Mouse (Mus musculus): ENCODE measurements around the gene Ppara. TPM values are rescaled to one million over a fixed set of nuclear protein-coding genes. Genes with fewer than 3 reads are reported as not detected.

The Ppara gene
- polyA plus RNA-seq, 1 experiment from 2014 or later = 12.2 TPM

DNA sequence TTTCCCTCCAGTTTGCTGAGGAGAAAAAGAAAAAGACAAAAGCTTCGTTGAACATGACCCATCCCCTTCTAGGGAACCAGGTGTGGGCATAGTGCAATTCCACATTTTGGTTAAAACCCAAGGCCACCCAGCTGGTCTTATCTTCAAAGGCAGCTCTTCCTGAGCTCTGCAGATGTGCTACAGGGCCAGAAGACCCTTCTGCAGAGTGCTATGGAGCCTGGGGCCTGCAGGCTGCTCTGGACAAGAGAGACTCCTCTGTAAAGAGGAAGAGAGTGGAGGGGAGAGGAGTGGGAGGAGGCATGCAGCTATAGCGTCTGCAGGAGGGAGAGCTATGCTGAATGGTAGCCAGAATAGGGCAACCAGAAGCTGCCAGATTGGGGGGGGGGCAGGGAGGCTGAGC lies 4.8 kb upstream of the Ppara start:
- ATAC-seq (ENCODE audit: insufficient read depth, low FRiP score) = no peak
- no peaks in the 10 kb centered on the region for H3K9me3 ChIP-seq (replicated peaks; ENCODE audit: control insufficient read depth, low read length)
- no peaks in the 10 kb centered on the region for H3K36me3 ChIP-seq (ENCODE audit: control insufficient read depth, insufficient read depth, low read length)
- peak overlapping the region; percentile 47; the same call in 1 of the 2 replicates for H3K27ac ChIP-seq (ENCODE audit: low read length)
- H3K4me1 ChIP-seq (ENCODE audit: control insufficient read depth, insufficient read depth, low read length) = peaks cover 4% of the 10 kb centered on the region
- H3K4me2 ChIP-seq (ENCODE audit: low read depth, low read length) = no peak overlapping the region
- no peak overlapping the region for H3K9ac ChIP-seq (ENCODE audit: low read length)
- H3K4me3 ChIP-seq (replicated peaks; ENCODE audit: low read length) = no peak overlapping the region
- WGBS = 39% methylated on average over 2 of the region's 2 CpGs
- H3K27me3 ChIP-seq (ENCODE audit: control insufficient read depth, insufficient read depth, low read length) = peaks cover 12% of the 10 kb centered on the region

DNA sequence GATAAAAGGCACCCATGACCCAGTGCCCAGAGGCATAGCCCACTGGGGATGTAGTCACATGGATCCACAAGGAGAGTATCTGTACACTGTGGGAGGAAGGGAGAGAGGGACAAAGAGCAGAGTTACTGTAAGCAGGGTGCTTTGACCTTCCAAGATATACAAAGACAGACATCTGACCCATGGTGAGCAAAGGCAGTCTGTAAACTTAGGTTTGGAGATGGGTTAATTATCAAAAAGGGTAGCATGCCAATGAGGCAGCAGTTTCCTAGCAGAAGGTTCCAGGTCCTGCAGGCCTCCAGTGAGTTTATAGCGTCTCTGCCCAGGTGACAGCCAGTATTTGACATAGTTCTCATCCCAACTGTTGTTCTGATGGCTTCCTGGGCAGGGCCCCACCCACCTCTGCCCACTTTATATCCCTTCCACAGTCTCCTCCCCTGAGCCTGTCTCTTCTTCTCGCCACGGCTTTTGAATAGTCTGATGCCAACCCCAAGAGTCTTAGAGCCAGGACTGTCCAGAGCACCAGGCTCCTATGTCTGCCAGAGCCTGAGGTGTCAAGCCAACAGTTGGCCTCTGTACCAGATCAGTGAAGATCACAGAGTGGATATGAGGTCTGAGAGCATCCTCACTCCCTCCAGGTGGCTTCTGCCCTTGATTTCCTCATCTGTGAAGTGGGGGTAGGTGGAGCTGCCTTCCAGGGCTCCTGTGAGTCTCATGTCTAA lies 2.7 kb upstream of the Ppara start:
- WGBS = 79% methylated on average over 3 of the region's 3 CpGs
- H3K9ac ChIP-seq (ENCODE audit: low read length) = no peak overlapping the region

GRCm38 (mm10) chr15:85732604-85732968 lies 2.2 kb upstream of the Ppara start:
- no peaks in the 10 kb centered on the region for H3K9me3 ChIP-seq (replicated peaks; ENCODE audit: control insufficient read depth, low read length)
- no peak overlapping the region for H3K27ac ChIP-seq (ENCODE audit: low read length)
- peaks cover 4% of the 10 kb centered on the region for H3K4me1 ChIP-seq (ENCODE audit: control insufficient read depth, insufficient read depth, low read length)
- no peak for ATAC-seq (ENCODE audit: insufficient read depth, low FRiP score)
- H3K4me2 ChIP-seq (ENCODE audit: low read depth, low read length) = no peak overlapping the region
- H3K36me3 ChIP-seq (ENCODE audit: control insufficient read depth, insufficient read depth, low read length) = no peaks in the 10 kb centered on the region
- no peak overlapping the region for H3K9ac ChIP-seq (ENCODE audit: low read length)
- H3K27me3 ChIP-seq (ENCODE audit: control insufficient read depth, insufficient read depth, low read length) = peaks cover 12% of the 10 kb centered on the region
- WGBS = 67% methylated on average over 5 of the region's 5 CpGs
- no peak overlapping the region for H3K4me3 ChIP-seq (replicated peaks; ENCODE audit: low read length)

More for the DNA sequence above, 2.7 kb upstream of the Ppara start:
- Histone ChIP-seq H3K4me2 (ENCODE audit: low read depth, low read length) (no peak overlapping the region), H3K27ac (ENCODE audit: low read length) (no peak overlapping the region), H3K4me3 (replicated peaks; ENCODE audit: low read length) (no peak overlapping the region), H3K4me1 (ENCODE audit: control insufficient read depth, insufficient read depth, low read length) (peaks cover 4% of the 10 kb centered on the region), H3K9me3 (replicated peaks; ENCODE audit: control insufficient read depth, low read length) (no peaks in the 10 kb centered on the region), H3K36me3 (ENCODE audit: control insufficient read depth, insufficient read depth, low read length) (no peaks in the 10 kb centered on the region), H3K27me3 (ENCODE audit: control insufficient read depth, insufficient read depth, low read length) (peaks cover 12% of the 10 kb centered on the region)
- ATAC-seq (ENCODE audit: insufficient read depth, low FRiP score) = no peak

DNA sequence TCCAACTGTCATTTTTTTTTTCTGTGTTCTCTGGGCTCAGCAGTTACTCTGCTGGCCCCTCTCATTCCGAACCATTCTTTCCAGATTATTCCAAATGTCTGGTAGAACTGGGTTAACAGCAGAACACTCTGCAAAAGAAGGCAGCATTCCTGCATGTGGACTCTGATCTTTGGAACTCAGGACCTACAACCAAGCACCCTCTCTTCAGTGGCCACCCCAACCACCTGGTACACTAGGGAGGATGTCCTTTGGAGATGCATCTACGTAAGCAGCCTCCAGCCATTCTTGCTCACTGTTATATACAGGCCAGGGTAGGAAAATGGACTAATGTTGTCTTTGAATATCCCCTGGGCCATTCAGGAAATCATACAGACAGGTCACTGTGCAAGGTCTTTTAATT lies 1.1 kb upstream of the Ppara start:
- WGBS = 82% methylated on average over 2 of the region's 2 CpGs
- no peaks in the 10 kb centered on the region for H3K9me3 ChIP-seq (replicated peaks; ENCODE audit: control insufficient read depth, low read length)
- H3K27ac ChIP-seq (ENCODE audit: low read length) = no peak overlapping the region
- no peak for ATAC-seq (ENCODE audit: insufficient read depth, low FRiP score)
- no peak overlapping the region for H3K9ac ChIP-seq (ENCODE audit: low read length)
- H3K4me3 ChIP-seq (replicated peaks; ENCODE audit: low read length) = no peak overlapping the region
- no peak overlapping the region for H3K4me2 ChIP-seq (ENCODE audit: low read depth, low read length)
- H3K36me3 ChIP-seq (ENCODE audit: control insufficient read depth, insufficient read depth, low read length) = no peaks in the 10 kb centered on the region
- peaks cover 4% of the 10 kb centered on the region for H3K4me1 ChIP-seq (ENCODE audit: control insufficient read depth, insufficient read depth, low read length)
- peaks cover 12% of the 10 kb centered on the region for H3K27me3 ChIP-seq (ENCODE audit: control insufficient read depth, insufficient read depth, low read length)

DNA sequence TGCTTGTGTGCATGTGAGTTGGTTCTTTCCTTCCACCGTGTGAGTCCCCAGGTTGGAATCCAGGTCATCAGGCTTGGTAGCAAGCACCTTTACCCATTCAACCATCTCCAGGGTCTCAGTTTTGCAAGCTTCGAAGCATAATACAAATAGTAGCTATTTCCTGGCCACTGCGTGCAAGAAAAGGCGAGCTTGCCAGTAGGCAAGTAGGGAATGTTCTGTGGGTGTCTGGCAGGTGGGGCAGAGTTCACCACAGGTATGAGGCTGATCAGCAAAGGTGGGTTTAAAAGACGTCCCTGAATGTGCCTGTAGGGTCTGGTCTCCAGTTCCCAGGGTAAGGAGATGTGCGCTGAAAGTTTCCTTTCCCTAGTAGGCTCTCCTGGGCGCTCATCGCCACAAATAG lies 635 bp upstream of the Ppara start:
- Histone ChIP-seq H3K4me3 (replicated peaks; ENCODE audit: low read length) (peak overlapping the region; percentile 73), H3K27ac (ENCODE audit: low read length) (0 out of 2 replicates have a peak overlapping the region, but pooled peaks have one; percentile 56), H3K9ac (ENCODE audit: low read length) (peak overlapping the region; percentile 81), H3K4me1 (ENCODE audit: control insufficient read depth, insufficient read depth, low read length) (peaks cover 4% of the 10 kb centered on the region; the same call in 1 of the 2 replicates), H3K27me3 (ENCODE audit: control insufficient read depth, insufficient read depth, low read length) (peaks cover 12% of the 10 kb centered on the region), H3K9me3 (replicated peaks; ENCODE audit: control insufficient read depth, low read length) (no peaks in the 10 kb centered on the region), H3K4me2 (ENCODE audit: low read depth, low read length) (peak overlapping the region; percentile 86), H3K36me3 (ENCODE audit: control insufficient read depth, insufficient read depth, low read length) (no peaks in the 10 kb centered on the region)
- no peak for ATAC-seq (ENCODE audit: insufficient read depth, low FRiP score)
- 39% methylated on average over 8 of the region's 8 CpGs for WGBS

- H3K9me3 ChIP-seq (replicated peaks; ENCODE audit: control insufficient read depth, low read length) = no peaks in the 10 kb centered on the region
- H3K36me3 ChIP-seq (ENCODE audit: control insufficient read depth, insufficient read depth, low read length) = no peaks in the 10 kb centered on the region
- H3K27ac ChIP-seq (ENCODE audit: low read length) = peak overlapping the region; percentile 56
- H3K9ac ChIP-seq (ENCODE audit: low read length) = peak overlapping the region; percentile 81
- under 1% methylated on average over 69 of the region's 78 CpGs for WGBS
- H3K4me3 ChIP-seq (replicated peaks; ENCODE audit: low read length) = peak overlapping the region; percentile 73
- peak; percentile 96 for ATAC-seq (ENCODE audit: insufficient read depth, low FRiP score)
- H3K4me1 ChIP-seq (ENCODE audit: control insufficient read depth, insufficient read depth, low read length) = peaks cover 4% of the 10 kb centered on the region; the same call in 1 of the 2 replicates
- peak overlapping the region; percentile 86 for H3K4me2 ChIP-seq (ENCODE audit: low read depth, low read length)
- peaks cover 12% of the 10 kb centered on the region for H3K27me3 ChIP-seq (ENCODE audit: control insufficient read depth, insufficient read depth, low read length)
Measured at GRCm38 (mm10) chr15:85735063-85735835, 466 bp downstream of the Ppara start.

GRCm38 (mm10) chr15:85735836-85736190 lies 1.0 kb downstream of the Ppara start:
- ATAC-seq (ENCODE audit: insufficient read depth, low FRiP score) = no peak
- Histone ChIP-seq H3K9me3 (replicated peaks; ENCODE audit: control insufficient read depth, low read length) (no peaks in the 10 kb centered on the region), H3K9ac (ENCODE audit: low read length) (peak overlapping the region; percentile 81), H3K27me3 (ENCODE audit: control insufficient read depth, insufficient read depth, low read length) (peaks cover 12% of the 10 kb centered on the region), H3K4me3 (replicated peaks; ENCODE audit: low read length) (peak overlapping the region; percentile 73), H3K4me2 (ENCODE audit: low read depth, low read length) (peak overlapping the region; percentile 86), H3K27ac (ENCODE audit: low read length) (peak overlapping the region; percentile 53), H3K4me1 (ENCODE audit: control insufficient read depth, insufficient read depth, low read length) (peaks cover 4% of the 10 kb centered on the region; the same call in 1 of the 2 replicates), H3K36me3 (ENCODE audit: control insufficient read depth, insufficient read depth, low read length) (no peaks in the 10 kb centered on the region)
- WGBS = under 1% methylated on average over 25 of the region's 25 CpGs

DNA sequence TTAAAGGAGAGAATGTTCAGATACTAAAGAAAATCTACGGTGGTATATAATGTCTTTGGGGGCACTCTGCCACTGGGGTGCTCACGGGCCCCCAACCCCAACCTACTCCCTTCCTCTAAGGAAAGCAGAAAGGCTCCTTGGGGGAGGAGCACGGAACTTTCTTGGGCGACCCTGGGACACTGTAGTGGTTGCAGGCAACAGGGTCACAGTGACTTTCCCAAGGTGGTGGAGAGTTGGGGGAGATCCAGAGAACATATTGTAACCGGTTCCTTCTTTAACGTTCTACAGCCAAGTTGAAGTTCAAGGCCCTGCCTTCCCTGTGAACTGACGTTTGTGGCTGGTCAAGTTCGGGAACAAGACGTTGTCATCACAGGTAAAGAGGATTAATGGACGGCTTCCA lies 1.7 kb downstream of the Ppara start:
- H3K27ac ChIP-seq (ENCODE audit: low read length) = no peak overlapping the region
- H3K36me3 ChIP-seq (ENCODE audit: control insufficient read depth, insufficient read depth, low read length) = no peaks in the 10 kb centered on the region
- H3K9me3 ChIP-seq (replicated peaks; ENCODE audit: control insufficient read depth, low read length) = no peaks in the 10 kb centered on the region
- H3K4me3 ChIP-seq (replicated peaks; ENCODE audit: low read length) = peak overlapping the region; percentile 73
- H3K9ac ChIP-seq (ENCODE audit: low read length) = peak overlapping the region; percentile 18; the same call in 1 of the 2 replicates
- peaks cover 12% of the 10 kb centered on the region for H3K27me3 ChIP-seq (ENCODE audit: control insufficient read depth, insufficient read depth, low read length)
- no peak for ATAC-seq (ENCODE audit: insufficient read depth, low FRiP score)
- H3K4me1 ChIP-seq (ENCODE audit: control insufficient read depth, insufficient read depth, low read length) = peaks cover 4% of the 10 kb centered on the region; the same call in 1 of the 2 replicates
- WGBS = 51% methylated on average over 10 of the region's 10 CpGs
- peak overlapping the region; percentile 86 for H3K4me2 ChIP-seq (ENCODE audit: low read depth, low read length)

DNA sequence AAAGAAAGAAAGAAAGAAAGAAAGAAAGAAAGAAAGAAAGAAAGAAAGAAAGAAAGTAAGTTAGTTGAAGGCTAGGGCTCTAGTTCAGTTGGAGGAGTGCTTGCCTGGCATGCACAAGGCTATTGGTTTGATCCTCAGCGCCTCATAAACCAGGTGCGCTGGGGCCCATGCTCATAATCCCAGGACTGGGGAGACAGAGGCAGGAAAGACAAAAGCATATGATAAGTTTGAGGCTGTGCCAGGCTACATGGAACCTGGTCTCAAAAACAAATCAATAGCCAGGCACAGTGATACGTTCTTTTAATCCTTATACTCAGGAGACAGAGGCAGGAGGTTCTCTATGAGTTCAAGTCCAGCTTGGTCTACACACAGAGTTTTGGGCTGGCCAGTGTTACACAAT lies 3.6 kb downstream of the Ppara start:
- no peak overlapping the region for H3K9ac ChIP-seq (ENCODE audit: low read length)
- H3K9me3 ChIP-seq (replicated peaks; ENCODE audit: control insufficient read depth, low read length) = no peaks in the 10 kb centered on the region
- no peak overlapping the region for H3K4me3 ChIP-seq (replicated peaks; ENCODE audit: low read length)
- H3K36me3 ChIP-seq (ENCODE audit: control insufficient read depth, insufficient read depth, low read length) = no peaks in the 10 kb centered on the region
- no peak overlapping the region for H3K27ac ChIP-seq (ENCODE audit: low read length)
- no peak overlapping the region for H3K4me2 ChIP-seq (ENCODE audit: low read depth, low read length)
- WGBS = 80% methylated on average over 3 of the region's 3 CpGs
- ATAC-seq (ENCODE audit: insufficient read depth, low FRiP score) = no peak
- H3K27me3 ChIP-seq (ENCODE audit: control insufficient read depth, insufficient read depth, low read length) = peaks cover 12% of the 10 kb centered on the region
- H3K4me1 ChIP-seq (ENCODE audit: control insufficient read depth, insufficient read depth, low read length) = peaks cover 4% of the 10 kb centered on the region; the same call in 1 of the 2 replicates
